Mouse (Mus musculus) megakaryocyte, adult 5-6 weeks (primary cell): ENCODE data around the gene Hivep2. TPM values are rescaled to one million over a fixed set of nuclear protein-coding genes. Genes with fewer than 3 reads are reported as not detected.
A peak's percentile ranks its signal among the peaks of the same experiment; 100 is the strongest.

Source experiments
- ATAC-seq: 2 replicates; pipeline ENCODE4 v1.8.0; 2016; ENCODE audit warnings: mild to moderate bottlenecking, inconsistent platforms; ENCODE audit not compliant: poor library complexity, severe bottlenecking
- total RNA-seq, 2 experiments: library from RNA; stranded (forward) in 1 of 2; stranded (reverse) in 1 of 2; fragments of 153-499, 151-499 nt in 1 of 2; fragments of 221-1000, 200-1000 nt in 1 of 2; gene quantifications; 2 replicates each; pipeline versions ENCODE4 v1.2.3 to v1.2.4; 2015 to 2017

The Hivep2 gene
- total RNA-seq, 2 experiments from 2014 or later = 2.0 to 5.2 TPM

GRCm38 (mm10) chr10:14018672-14019071 is 52.8 kb downstream of the Hivep2 start:
- ATAC-seq = no peak

GRCm38 (mm10) chr10:14019198-14019597 is 53.3 kb downstream of the Hivep2 start:
- no peak for ATAC-seq

- no peak for ATAC-seq
Measured at GRCm38 (mm10) chr10:14020253-14020652, 54.4 kb downstream of the Hivep2 start.

GRCm38 (mm10) chr10:14024971-14025370 is 59.1 kb downstream of the Hivep2 start:
- no peak for ATAC-seq

- no peak for ATAC-seq
Measured at GRCm38 (mm10) chr10:14027751-14028150, 61.9 kb downstream of the Hivep2 start.

- no peak for ATAC-seq
Measured at GRCm38 (mm10) chr10:14028956-14029355, 63.1 kb downstream of the Hivep2 start.

- ATAC-seq = no peak
Measured at GRCm38 (mm10) chr10:14030458-14031035, 64.7 kb downstream of the Hivep2 start.

- ATAC-seq = no peak
Measured at GRCm38 (mm10) chr10:14032532-14032931, 66.7 kb downstream of the Hivep2 start.

- ATAC-seq = no peak
Measured at GRCm38 (mm10) chr10:14034046-14034445, 68.2 kb downstream of the Hivep2 start.

- no peak for ATAC-seq
Measured at GRCm38 (mm10) chr10:14034790-14035189, 68.9 kb downstream of the Hivep2 start.

- no peak for ATAC-seq
Measured at GRCm38 (mm10) chr10:14035607-14036006, 69.7 kb downstream of the Hivep2 start.

- ATAC-seq = no peak
Measured at GRCm38 (mm10) chr10:14036472-14036871, 70.6 kb downstream of the Hivep2 start.

- ATAC-seq = no peak
Measured at GRCm38 (mm10) chr10:14037977-14038489, 72.2 kb downstream of the Hivep2 start.

- no peak for ATAC-seq
Measured at GRCm38 (mm10) chr10:14040716-14041470, 75.0 kb downstream of the Hivep2 start.

GRCm38 (mm10) chr10:14041606-14042005 is 75.7 kb downstream of the Hivep2 start:
- ATAC-seq = no peak

GRCm38 (mm10) chr10:14042539-14043348 is 76.9 kb downstream of the Hivep2 start:
- peak; percentile 28; the same call in 1 of the 2 replicates for ATAC-seq

GRCm38 (mm10) chr10:14043349-14043710 is 77.5 kb downstream of the Hivep2 start:
- no peak for ATAC-seq

GRCm38 (mm10) chr10:14044046-14044782 is 78.3 kb downstream of the Hivep2 start:
- no peak for ATAC-seq

- ATAC-seq = peak; percentile 55
Measured at GRCm38 (mm10) chr10:14044783-14045392, 79.0 kb downstream of the Hivep2 start.

- ATAC-seq = peak; percentile 47
Measured at GRCm38 (mm10) chr10:14045745-14046144, 79.9 kb downstream of the Hivep2 start.
